Mouse (Mus musculus) liver, embryonic 11.5 days (tissue): ENCODE measurements around the gene Tmcc2. TPM values are rescaled to one million over a fixed set of nuclear protein-coding genes. Genes with fewer than 3 reads are reported as not detected.
A peak's percentile ranks its signal among the peaks of the same experiment; 100 is the strongest.

Experiments
- ATAC-seq: fragments of 200-750 bp; cut with Nextera tagmentation; replicated peaks from 2 replicates; pipeline ENCODE4 v1.8.0; 2017; ENCODE audit warnings: moderate number of reproducible peaks, mild to moderate bottlenecking, moderate TSS enrichment, moderate library complexity; ENCODE audit not compliant: low FRiP score
- DNase-seq: peaks from one replicate; pipeline ENCODE4 v3.0.0-alpha.2; 2017; ENCODE audit warnings: low spot score
- H3K27ac ChIP-seq: fragments of 300-500 bp; sonication (generic); 2 replicates; pipeline ENCODE4 v1.5.1; 2014; ENCODE audit warnings: mild to moderate bottlenecking, low read depth, low read length, control low read depth
- H3K27me3 ChIP-seq: fragments of 300-500 bp; sonication (generic); replicated peaks from 2 replicates; pipeline ENCODE4 v1.6.1; 2014; ENCODE audit warnings: low read length, mixed read lengths; ENCODE audit not compliant: control insufficient read depth, insufficient read depth
- H3K36me3 ChIP-seq: fragments of 300-500 bp; sonication (generic); 2 replicates; pipeline ENCODE4 v1.6.1; 2014; ENCODE audit warnings: mild to moderate bottlenecking, low read length, moderate library complexity, mixed read lengths; ENCODE audit not compliant: control insufficient read depth, insufficient read depth
- H3K4me1 ChIP-seq: fragments of 300-500 bp; sonication (generic); replicated peaks from 2 replicates; pipeline ENCODE4 v1.6.1; 2014; ENCODE audit warnings: low read length, mixed read lengths; ENCODE audit not compliant: control insufficient read depth, insufficient read depth
- H3K4me2 ChIP-seq: fragments of 300-500 bp; sonication (generic); 2 replicates; pipeline ENCODE4 v1.6.1; 2014; ENCODE audit warnings: mild to moderate bottlenecking, control low read depth, moderate library complexity
- H3K4me3 ChIP-seq: fragments of 300-500 bp; sonication (generic); 2 replicates; pipeline ENCODE4 v1.5.1; 2014; ENCODE audit warnings: low read depth, low read length, control low read depth
- H3K9ac ChIP-seq: fragments of 300-500 bp; sonication (generic); 2 replicates; pipeline ENCODE4 v1.6.1; 2014; ENCODE audit warnings: low read depth, low read length, control low read depth
- H3K9me3 ChIP-seq: fragments of 300-500 bp; sonication (generic); 2 replicates; pipeline ENCODE4 v1.6.1; 2016; ENCODE audit warnings: low read length, inconsistent platforms, mixed read lengths; ENCODE audit not compliant: control insufficient read depth
- WGBS: fragments of 180-500 bp; shearing (Covaris S2); extraction: QIAGEN DNeasy Blood & Tissue Kit; methylation state at CpG from one replicate; pipeline ENCODE4 v1.1.7; 2014; 5-methylcytosine and 5-hydroxymethylcytosine counted together
- polyA plus RNA-seq: library from polyadenylated mRNA; unstranded; fragments of >200 nt; fragmentation: Nextera tagmentation; extraction: Ambion mirVana; gene quantifications from 2 replicates; pipeline ENCODE4 v1.2.1, GENCODE M21; 2014

Gene Tmcc2
- polyA plus RNA-seq, 1 experiment from 2014 or later: 24.6 TPM

- no peaks in the 10 kb centered on the region for H3K36me3 ChIP-seq
- H3K9ac ChIP-seq: no peak overlapping the region
- WGBS: 87% methylated on average over 17 of the region's 17 CpGs
- no peaks in the 10 kb centered on the region for H3K27me3 ChIP-seq
- H3K4me3 ChIP-seq: no peak overlapping the region
- no peak overlapping the region for H3K4me2 ChIP-seq
- DNase-seq: no peak
- no peak overlapping the region for H3K27ac ChIP-seq
- no peaks in the 10 kb centered on the region for H3K9me3 ChIP-seq
- ATAC-seq: no peak
- H3K4me1 ChIP-seq: peaks cover 6% of the 10 kb centered on the region
These were observed 63.6 kb downstream of the Tmcc2 start for GRCm38 (mm10) chr1:132327477-132327876.

DNA sequence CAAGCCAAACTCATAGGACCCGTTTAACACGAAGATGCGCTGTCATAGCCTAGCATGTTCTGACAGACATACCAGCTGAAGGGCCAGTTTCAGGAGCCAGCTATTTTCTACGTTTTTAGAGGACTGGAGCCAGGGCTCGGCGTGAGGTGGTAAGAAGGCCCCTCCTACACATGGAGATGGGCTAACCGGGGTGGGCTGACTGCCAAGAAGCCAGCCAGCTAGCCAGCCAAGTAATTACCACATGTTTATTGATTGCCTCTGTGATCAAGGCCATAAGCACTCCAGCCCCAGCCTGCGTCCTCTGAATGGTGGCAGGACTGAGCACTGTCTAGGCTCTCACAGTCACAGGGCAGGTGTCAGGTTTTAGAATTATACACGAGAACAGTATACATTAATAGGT lies 64.3 kb downstream of the Tmcc2 start:
- ATAC-seq (no peak), DNase-seq (no peak)
- Histone ChIP-seq H3K4me2 (no peak overlapping the region), H3K27me3 (no peaks in the 10 kb centered on the region), H3K27ac (no peak overlapping the region), H3K4me1 (peaks cover 6% of the 10 kb centered on the region), H3K9ac (no peak overlapping the region), H3K9me3 (no peaks in the 10 kb centered on the region), H3K36me3 (no peaks in the 10 kb centered on the region), H3K4me3 (no peak overlapping the region)
- 69% methylated on average over 9 of the region's 9 CpGs for WGBS

DNA sequence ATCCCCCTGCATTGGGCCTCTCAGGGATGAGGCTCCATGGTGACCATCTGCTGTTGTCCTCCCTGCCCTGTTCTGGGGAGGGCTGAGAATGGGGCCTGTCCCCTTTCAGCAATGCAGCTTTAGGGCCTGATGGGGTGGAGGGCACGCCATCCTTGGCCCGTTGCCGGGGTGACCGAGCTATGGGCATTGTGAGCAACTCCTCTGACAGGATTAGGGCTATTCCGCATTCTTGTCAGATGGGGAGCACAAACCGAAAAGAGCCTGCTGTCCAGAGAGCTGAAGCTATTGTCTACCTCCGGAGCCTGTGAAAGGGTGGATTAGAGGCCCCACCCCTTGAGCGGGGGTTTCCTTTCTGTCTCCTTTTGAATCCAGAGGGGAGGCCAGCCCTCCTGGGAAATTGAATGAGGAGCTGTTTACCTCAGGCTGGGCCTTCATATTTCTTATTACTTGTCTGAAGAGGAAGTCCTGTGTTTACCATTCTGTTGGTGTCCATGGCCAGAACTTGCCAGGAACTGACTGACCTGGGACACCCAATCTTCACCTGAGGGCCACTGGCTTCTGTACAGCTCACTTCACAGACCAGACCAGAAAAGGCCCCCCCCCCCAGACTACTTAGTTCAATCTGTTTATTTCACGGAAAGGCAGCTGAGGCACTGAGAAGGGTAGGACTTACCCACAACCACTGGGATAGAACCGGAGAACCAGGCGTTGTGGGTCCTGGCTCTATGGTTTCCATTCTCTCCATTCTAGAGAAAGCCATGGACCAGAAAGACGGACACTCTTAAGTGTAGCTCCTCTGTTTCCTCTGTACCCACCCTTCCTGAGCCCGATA lies 68.2 kb downstream of the Tmcc2 start:
- H3K27ac ChIP-seq: no peak overlapping the region
- DNase-seq (no peak), ATAC-seq (no peak)

DNA sequence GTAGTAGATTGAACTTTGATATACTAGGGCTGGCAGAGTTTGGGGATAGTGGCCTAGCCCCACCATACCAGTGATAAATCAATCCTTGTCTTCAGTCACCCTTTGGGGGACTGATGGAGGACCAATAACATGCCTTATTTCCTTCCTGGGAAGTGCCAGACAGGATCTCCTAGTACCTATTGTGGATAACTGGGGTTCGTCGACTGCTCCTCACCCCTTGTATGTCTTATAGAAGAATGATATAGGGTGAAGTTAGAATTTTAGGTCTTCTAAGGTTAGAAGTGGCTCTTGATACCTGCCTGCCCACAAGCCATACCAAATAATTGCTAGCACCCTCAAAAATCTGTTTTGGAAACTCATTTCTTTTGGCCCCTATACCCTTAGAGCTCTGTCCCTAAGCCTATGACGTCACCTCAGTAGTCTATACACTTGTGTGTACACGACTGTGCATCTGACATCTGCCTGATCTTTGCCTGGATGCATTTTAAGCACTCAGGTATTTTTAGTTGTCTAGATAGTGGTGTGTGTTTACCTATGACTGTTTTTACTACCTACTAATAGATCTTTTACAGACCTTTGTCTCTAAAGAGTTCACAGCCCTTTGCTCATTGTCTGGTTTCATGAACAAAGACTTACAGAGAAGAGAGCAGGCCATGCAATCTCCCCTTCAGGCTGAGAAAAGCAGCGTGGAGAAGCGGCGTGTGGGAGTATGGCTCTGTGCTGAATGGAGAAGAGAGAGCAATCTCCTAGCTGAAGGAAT lies 69.1 kb downstream of the Tmcc2 start:
- H3K27ac ChIP-seq: no peak overlapping the region
- H3K27me3 ChIP-seq: peaks cover 8% of the 10 kb centered on the region
- no peak for DNase-seq
- no peak for ATAC-seq
- WGBS: 73% methylated on average over 7 of the region's 7 CpGs
- H3K4me3 ChIP-seq: no peak overlapping the region
- H3K9me3 ChIP-seq: no peaks in the 10 kb centered on the region
- no peak overlapping the region for H3K4me2 ChIP-seq
- H3K4me1 ChIP-seq: peaks cover 3% of the 10 kb centered on the region; the same call in 1 of the 2 replicates
- no peaks in the 10 kb centered on the region for H3K36me3 ChIP-seq
- H3K9ac ChIP-seq: no peak overlapping the region

More for the DNA sequence above, 68.2 kb downstream of the Tmcc2 start:
- Histone ChIP-seq H3K4me2 (no peak overlapping the region), H3K9me3 (no peaks in the 10 kb centered on the region), H3K4me3 (no peak overlapping the region), H3K4me1 (peaks cover 3% of the 10 kb centered on the region; the same call in 1 of the 2 replicates), H3K9ac (no peak overlapping the region), H3K27me3 (no peaks in the 10 kb centered on the region), H3K36me3 (no peaks in the 10 kb centered on the region)
- WGBS: 55% methylated on average over 13 of the region's 13 CpGs

- peaks cover 3% of the 10 kb centered on the region; the same call in 1 of the 2 replicates for H3K4me1 ChIP-seq
- no peak overlapping the region for H3K27ac ChIP-seq
- no peak overlapping the region for H3K9ac ChIP-seq
- peaks cover 27% of the 10 kb centered on the region for H3K27me3 ChIP-seq
- no peaks in the 10 kb centered on the region for H3K36me3 ChIP-seq
- H3K4me3 ChIP-seq: no peak overlapping the region
- WGBS: 68% methylated on average over 5 of the region's 5 CpGs
- no peak overlapping the region for H3K4me2 ChIP-seq
- ATAC-seq: no peak
- DNase-seq: no peak
- no peaks in the 10 kb centered on the region for H3K9me3 ChIP-seq
These were observed 71.8 kb downstream of the Tmcc2 start for GRCm38 (mm10) chr1:132319242-132319641.

DNA sequence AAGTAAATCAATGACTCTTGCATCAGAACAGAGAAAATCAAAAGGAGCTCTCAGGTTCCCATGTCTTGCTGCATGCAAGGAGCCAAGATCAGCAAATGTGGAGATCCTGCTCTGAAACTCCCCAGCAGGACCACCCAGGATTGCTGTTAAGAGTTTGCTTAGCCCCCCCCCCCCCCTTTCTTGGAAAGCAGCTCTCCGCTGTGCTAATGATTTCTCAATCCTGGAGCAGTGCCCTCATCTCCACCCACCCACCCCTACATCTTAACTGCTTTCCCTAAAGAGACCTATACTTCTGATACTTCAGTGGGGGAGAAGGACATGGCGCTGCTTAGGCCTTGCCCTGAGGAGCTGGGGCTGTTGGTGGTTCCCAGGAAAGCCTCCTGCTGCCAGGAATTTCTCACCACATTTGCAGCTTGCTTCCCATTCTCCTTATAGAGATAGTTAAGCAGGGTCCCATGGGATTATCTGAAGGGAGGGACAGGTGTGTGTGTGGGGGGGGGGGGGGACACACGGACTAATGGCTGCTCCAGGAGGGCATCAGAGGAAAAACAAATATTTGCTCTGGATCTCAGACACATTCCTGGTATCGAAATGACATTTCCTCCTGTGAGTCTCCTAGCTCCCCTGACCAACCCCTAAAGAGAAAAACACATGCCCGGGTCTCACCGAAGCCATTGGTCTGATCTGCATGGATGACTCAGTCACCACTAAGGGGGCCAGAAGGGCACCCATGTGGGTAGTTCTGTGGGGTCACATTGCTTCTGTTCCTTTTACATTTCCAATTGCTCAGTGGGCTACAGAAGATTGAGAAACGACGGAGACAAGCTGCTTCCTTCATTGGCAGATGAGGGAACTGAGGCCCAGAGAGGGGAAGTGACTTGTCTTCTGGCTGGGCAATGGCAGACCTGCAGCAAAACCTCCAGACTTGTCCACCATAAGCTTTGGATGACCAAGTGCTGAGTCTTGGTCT lies 72.9 kb downstream of the Tmcc2 start:
- H3K36me3 ChIP-seq: no peaks in the 10 kb centered on the region
- peak overlapping the region; percentile 90; the same call in 1 of the 2 replicates for H3K4me2 ChIP-seq
- no peak overlapping the region for H3K4me3 ChIP-seq
- no peak overlapping the region for H3K27ac ChIP-seq
- H3K9me3 ChIP-seq: no peaks in the 10 kb centered on the region
- ATAC-seq: no peak
- DNase-seq: no peak
- peaks cover 27% of the 10 kb centered on the region for H3K27me3 ChIP-seq
- peaks cover 3% of the 10 kb centered on the region; the same call in 1 of the 2 replicates for H3K4me1 ChIP-seq
- H3K9ac ChIP-seq: no peak overlapping the region
- 39% methylated on average over 8 of the region's 8 CpGs for WGBS

DNA sequence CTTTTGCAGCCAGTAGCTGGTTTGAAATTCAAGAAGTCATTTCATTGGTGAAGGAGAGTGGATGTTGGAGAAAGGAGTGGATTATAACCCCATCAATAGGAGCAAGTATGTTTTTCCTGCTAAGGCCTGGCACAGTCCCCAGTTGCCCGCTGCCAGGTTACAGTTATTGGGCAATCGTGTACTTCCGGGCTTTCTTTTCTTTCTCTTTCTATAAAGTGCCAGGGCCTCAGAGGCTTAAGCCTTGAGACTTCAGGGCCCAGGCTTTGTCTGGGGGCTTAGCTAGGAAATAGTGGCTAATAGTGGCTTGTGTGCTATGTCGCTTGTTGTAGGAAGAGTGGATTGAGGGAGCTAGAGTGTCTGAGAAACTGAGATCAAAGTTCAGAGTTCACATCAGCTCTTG lies 73.7 kb downstream of the Tmcc2 start:
- peak overlapping the region; percentile 90 for H3K4me2 ChIP-seq

DNA sequence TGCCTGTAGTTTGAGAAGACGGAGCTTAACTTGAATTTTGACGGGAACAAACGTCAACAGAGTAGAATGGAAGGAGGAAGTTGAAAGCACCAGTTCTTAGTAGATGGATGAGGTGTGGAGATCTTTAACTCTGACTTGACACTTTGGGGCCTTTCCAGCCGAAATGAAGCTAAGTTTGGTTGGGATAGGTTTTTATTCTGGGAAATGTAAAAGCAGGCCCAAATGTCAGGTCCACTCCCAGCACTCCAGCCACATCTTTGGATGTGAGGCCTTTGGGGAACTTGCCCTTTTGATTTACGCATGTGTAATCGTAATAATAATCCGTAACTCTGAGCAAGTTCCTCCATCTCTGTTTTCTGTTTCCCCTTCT lies 74.5 kb downstream of the Tmcc2 start:
- ATAC-seq (no peak), DNase-seq (no peak)
- peak overlapping the region; percentile 90 for H3K4me2 ChIP-seq
- H3K27ac ChIP-seq: no peak overlapping the region
- H3K9me3 ChIP-seq: no peaks in the 10 kb centered on the region
- H3K9ac ChIP-seq: peak overlapping the region; percentile 3; the same call in 1 of the 2 replicates
- H3K4me1 ChIP-seq: peaks cover 8% of the 10 kb centered on the region
- 32% methylated on average over 7 of the region's 7 CpGs for WGBS
- peak overlapping the region; percentile 60 for H3K4me3 ChIP-seq
- no peaks in the 10 kb centered on the region for H3K36me3 ChIP-seq
- peaks cover 27% of the 10 kb centered on the region for H3K27me3 ChIP-seq

More for the DNA sequence above, 73.7 kb downstream of the Tmcc2 start:
- Histone ChIP-seq H3K9ac (no peak overlapping the region), H3K4me1 (peaks cover 3% of the 10 kb centered on the region; the same call in 1 of the 2 replicates), H3K4me3 (no peak overlapping the region), H3K9me3 (no peaks in the 10 kb centered on the region), H3K27ac (no peak overlapping the region), H3K27me3 (peaks cover 27% of the 10 kb centered on the region), H3K36me3 (no peaks in the 10 kb centered on the region)
- ATAC-seq (no peak), DNase-seq (no peak)
- WGBS: 81% methylated on average over 4 of the region's 4 CpGs
